Mouse (Mus musculus) liver, embryonic 15.5 days (tissue): Measurements from ENCODE around the gene Ecel1. TPM values are rescaled to one million over a fixed set of nuclear protein-coding genes. Genes with fewer than 3 reads are reported as not detected.

Source experiments
- ATAC-seq: fragments of 200-750 bp; cut with Nextera tagmentation; 2 replicates; pipeline ENCODE4 v1.8.0; 2017; ENCODE audit warnings: moderate number of reproducible peaks, mild to moderate bottlenecking, moderate library complexity; ENCODE audit not compliant: insufficient read depth
- H3K27ac ChIP-seq: fragments of 300-500 bp; sonication (generic); replicated peaks from 2 replicates; pipeline ENCODE4 v1.5.1; 2015; ENCODE audit warnings: mild to moderate bottlenecking, inconsistent platforms
- H3K27me3 ChIP-seq: fragments of 300-500 bp; sonication (generic); 2 replicates; pipeline ENCODE4 v1.6.1; 2015; ENCODE audit warnings: mild to moderate bottlenecking, inconsistent platforms
- H3K36me3 ChIP-seq: fragments of 300-500 bp; sonication (generic); replicated peaks from 2 replicates; pipeline ENCODE4 v1.6.1; 2015; ENCODE audit warnings: moderate library complexity, mild to moderate bottlenecking, inconsistent platforms
- H3K4me1 ChIP-seq: fragments of 300-500 bp; sonication (generic); replicated peaks from 2 replicates; pipeline ENCODE4 v1.6.1; 2015; ENCODE audit warnings: inconsistent platforms
- H3K4me2 ChIP-seq: fragments of 300-500 bp; sonication (generic); 2 replicates; pipeline ENCODE4 v1.6.1; 2015; ENCODE audit warnings: moderate library complexity, mild to moderate bottlenecking, inconsistent platforms
- H3K4me3 ChIP-seq: fragments of 300-500 bp; sonication (generic); replicated peaks from 2 replicates; pipeline ENCODE4 v1.5.1; 2015; ENCODE audit warnings: mild to moderate bottlenecking, inconsistent platforms
- H3K9ac ChIP-seq: fragments of 300-500 bp; sonication (generic); 2 replicates; pipeline ENCODE4 v1.6.1; 2015; ENCODE audit warnings: moderate library complexity, mild to moderate bottlenecking, inconsistent platforms
- H3K9me3 ChIP-seq: fragments of 300-500 bp; sonication (generic); replicated peaks from 2 replicates; pipeline ENCODE4 v1.6.1; 2016; ENCODE audit warnings: inconsistent platforms
- WGBS: fragments of 180-500 bp; shearing (Covaris S2); methylation state at CpG from one replicate; pipeline ENCODE4 v1.1.7; 2015; ENCODE audit warnings: mixed read lengths; ENCODE audit not compliant: insufficient replicate concordance; 5-methylcytosine and 5-hydroxymethylcytosine counted together
- polyA plus RNA-seq: library from polyadenylated mRNA; unstranded; fragments of >200 nt; fragmentation: Nextera tagmentation; extraction: Ambion mirVana; gene quantifications from 2 replicates; pipeline ENCODE4 v1.2.1, GENCODE M21; 2015

The Ecel1 gene
- 0.08 TPM in 1 of 2 replicates, not detected in the other for polyA plus RNA-seq

DNA sequence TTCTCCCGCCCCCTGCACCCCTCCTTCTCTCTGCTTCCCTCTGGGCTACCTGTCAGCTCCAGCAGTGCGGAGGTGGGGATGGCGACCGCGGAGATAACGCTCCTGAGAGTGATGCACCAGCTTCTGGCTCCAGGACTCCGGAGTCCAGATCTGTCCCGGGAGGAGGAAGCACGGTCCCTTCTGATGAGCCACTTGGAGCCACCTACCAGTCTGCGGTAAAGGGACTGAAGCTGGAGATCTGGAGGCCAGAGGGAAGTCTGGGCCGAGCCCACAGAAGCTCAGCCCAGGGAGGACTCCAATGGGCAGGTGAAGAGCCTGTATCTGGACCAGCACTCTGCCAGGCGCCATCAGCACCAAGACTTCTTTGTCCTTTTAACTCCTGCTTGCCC is at the start of gene Ecel1:
TSS of gene Ecel1 (minus strand) at position 323 of the 389 bp plus-strand sequence.
- Histone ChIP-seq H3K27ac (no peak within 1 kb of the TSS), H3K9me3 (no peaks in the 10 kb centered on the region), H3K27me3 (peaks cover 86% of the 10 kb centered on the region), H3K4me1 (no peaks in the 10 kb centered on the region; the same call in 1 of the 2 replicates), H3K9ac (no peak within 1 kb of the TSS), H3K4me3 (no peak within 1 kb of the TSS), H3K36me3 (no peaks in the 10 kb centered on the region), H3K4me2 (no peak within 1 kb of the TSS; the same call in 1 of the 2 replicates)
- 2% methylated on average over 11 of the region's 12 CpGs for WGBS
- no peak for ATAC-seq

DNA sequence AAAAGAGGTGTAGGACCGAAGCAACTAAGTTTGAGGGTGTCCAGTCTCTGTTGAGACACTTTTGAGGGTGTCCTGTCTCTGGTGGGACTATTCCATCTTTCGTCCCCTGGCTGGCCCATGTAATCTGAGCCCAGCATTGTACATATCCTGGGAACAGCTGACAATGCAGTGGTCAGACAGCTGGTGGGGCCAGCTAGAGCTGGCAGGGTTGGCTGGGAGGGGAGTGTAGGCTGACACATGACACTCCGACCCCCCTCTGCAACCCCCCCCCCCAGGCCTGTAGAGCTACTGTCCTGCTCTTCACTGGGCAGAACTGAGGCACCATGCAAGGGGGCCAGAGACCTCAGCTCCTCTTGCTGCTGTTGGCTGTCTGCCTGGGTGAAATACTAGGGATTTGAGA is 49.2 kb upstream of the Ecel1 start:
- WGBS = 36% methylated on average over 3 of the region's 3 CpGs
- Histone ChIP-seq H3K4me1 (no peaks in the 10 kb centered on the region; the same call in 1 of the 2 replicates), H3K36me3 (no peaks in the 10 kb centered on the region), H3K4me3 (no peak overlapping the region), H3K9me3 (no peaks in the 10 kb centered on the region), H3K27me3 (peaks cover 44% of the 10 kb centered on the region), H3K9ac (no peak overlapping the region), H3K4me2 (no peak overlapping the region), H3K27ac (no peak overlapping the region)
- no peak for ATAC-seq

DNA sequence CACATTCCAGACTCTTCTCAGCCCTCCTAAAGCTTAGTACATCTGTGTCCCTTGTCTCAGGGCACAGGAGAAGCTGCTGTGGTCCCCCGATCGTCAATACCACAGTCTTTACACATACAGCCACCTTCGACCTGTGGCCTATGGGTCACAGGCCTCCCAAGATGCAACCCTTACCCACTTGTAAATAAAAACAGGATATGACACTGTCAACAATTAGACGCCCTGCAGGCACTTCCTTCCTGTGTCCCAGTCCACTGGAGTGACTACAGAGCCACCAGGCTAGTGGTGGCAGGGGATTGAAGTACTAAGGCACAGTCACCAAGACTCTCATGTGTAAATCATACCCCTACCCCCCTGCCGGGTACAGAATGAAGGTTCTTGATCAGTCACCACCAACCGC is 48.7 kb upstream of the Ecel1 start:
- no peaks in the 10 kb centered on the region for H3K36me3 ChIP-seq
- H3K4me2 ChIP-seq = no peak overlapping the region
- no peaks in the 10 kb centered on the region; the same call in 1 of the 2 replicates for H3K4me1 ChIP-seq
- H3K27me3 ChIP-seq = peaks cover 44% of the 10 kb centered on the region
- 37% methylated on average over 6 of the region's 6 CpGs for WGBS
- H3K27ac ChIP-seq = no peak overlapping the region
- H3K9me3 ChIP-seq = no peaks in the 10 kb centered on the region
- no peak overlapping the region for H3K4me3 ChIP-seq
- ATAC-seq = no peak
- H3K9ac ChIP-seq = no peak overlapping the region

GRCm38 (mm10) chr1:87204465-87204864 is 48.1 kb upstream of the Ecel1 start, which contains the start of gene Chrng:
Gene Chrng, plus strand, starts transcription at chr1:87204657.
- 68% methylated on average over 7 of the region's 7 CpGs for WGBS
- no peak within 1 kb of the TSS for H3K4me2 ChIP-seq

DNA sequence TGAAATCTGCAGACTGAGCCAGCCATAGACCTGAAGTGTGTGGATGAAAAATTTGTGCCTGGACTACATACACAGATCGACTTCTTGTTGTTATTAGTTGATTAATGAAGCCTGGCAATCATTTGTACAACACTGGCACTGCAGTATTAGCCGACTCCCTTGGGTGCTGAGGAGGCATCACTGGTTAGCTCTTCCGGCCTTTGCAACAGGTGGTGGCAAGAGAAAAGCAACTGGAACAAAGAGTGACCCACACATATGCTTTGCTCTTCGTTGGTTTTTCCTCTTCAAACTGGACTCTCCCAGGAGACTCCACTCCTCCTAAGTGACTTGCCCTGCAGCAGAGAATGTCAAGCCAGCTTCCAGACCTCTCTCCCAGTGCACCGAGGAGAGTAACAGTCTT is 47.5 kb upstream of the Ecel1 start:
- no peak overlapping the region for H3K4me3 ChIP-seq
- no peaks in the 10 kb centered on the region; the same call in 1 of the 2 replicates for H3K4me1 ChIP-seq
- ATAC-seq = no peak
- no peak overlapping the region for H3K27ac ChIP-seq
- WGBS = 51% methylated on average over 5 of the region's 5 CpGs
- no peaks in the 10 kb centered on the region for H3K9me3 ChIP-seq
- no peaks in the 10 kb centered on the region for H3K36me3 ChIP-seq
- no peak overlapping the region for H3K9ac ChIP-seq
- H3K4me2 ChIP-seq = no peak overlapping the region
- H3K27me3 ChIP-seq = peaks cover 39% of the 10 kb centered on the region

More at GRCm38 (mm10) chr1:87204465-87204864, 48.1 kb upstream of the Ecel1 start, which contains the start of gene Chrng:
- no peaks in the 10 kb centered on the region; the same call in 1 of the 2 replicates for H3K4me1 ChIP-seq
- H3K27ac ChIP-seq = no peak within 1 kb of the TSS
- no peak within 1 kb of the TSS for H3K4me3 ChIP-seq
- peaks cover 44% of the 10 kb centered on the region for H3K27me3 ChIP-seq
- no peaks in the 10 kb centered on the region for H3K36me3 ChIP-seq
- H3K9ac ChIP-seq = no peak within 1 kb of the TSS
- no peak for ATAC-seq
- H3K9me3 ChIP-seq = no peaks in the 10 kb centered on the region

DNA sequence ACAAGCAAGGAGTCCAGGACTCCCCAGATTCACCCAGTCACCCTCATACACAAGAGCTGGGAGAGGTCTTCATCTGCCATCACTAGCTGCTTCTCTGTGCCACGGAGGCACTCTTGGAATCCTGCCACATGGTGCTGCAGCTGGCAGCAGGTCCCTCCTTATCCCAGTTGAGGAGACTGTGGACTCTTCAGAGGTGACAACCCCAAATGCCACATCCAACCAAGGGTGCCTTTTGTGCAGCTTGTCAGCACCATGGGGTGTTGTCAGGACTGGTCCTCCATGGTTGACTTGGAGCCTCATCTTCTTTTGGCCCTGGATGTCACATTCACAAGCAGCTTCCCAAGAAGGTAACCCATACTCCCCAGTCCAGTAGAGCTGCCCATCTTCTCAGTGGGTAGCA is 45.5 kb upstream of the Ecel1 start:
- no peak for ATAC-seq
- Histone ChIP-seq H3K27me3 (peaks cover 20% of the 10 kb centered on the region), H3K4me3 (no peak overlapping the region)

GRCm38 (mm10) chr1:87200811-87201210 is 44.5 kb upstream of the Ecel1 start:
- Histone ChIP-seq H3K4me1 (no peaks in the 10 kb centered on the region; the same call in 1 of the 2 replicates), H3K27ac (no peak overlapping the region), H3K9me3 (no peaks in the 10 kb centered on the region), H3K27me3 (peaks cover 10% of the 10 kb centered on the region), H3K36me3 (no peaks in the 10 kb centered on the region), H3K4me3 (no peak overlapping the region), H3K4me2 (no peak overlapping the region), H3K9ac (no peak overlapping the region)
- 43% methylated on average over 2 of the region's 2 CpGs for WGBS
- no peak for ATAC-seq

More for the DNA sequence above, 45.5 kb upstream of the Ecel1 start:
- no peak overlapping the region for H3K27ac ChIP-seq
- no peak overlapping the region for H3K9ac ChIP-seq
- WGBS = 33% methylated on average over 1 of the region's 1 CpGs
- H3K9me3 ChIP-seq = no peaks in the 10 kb centered on the region
- H3K36me3 ChIP-seq = no peaks in the 10 kb centered on the region
- no peaks in the 10 kb centered on the region; the same call in 1 of the 2 replicates for H3K4me1 ChIP-seq
- no peak overlapping the region for H3K4me2 ChIP-seq

DNA sequence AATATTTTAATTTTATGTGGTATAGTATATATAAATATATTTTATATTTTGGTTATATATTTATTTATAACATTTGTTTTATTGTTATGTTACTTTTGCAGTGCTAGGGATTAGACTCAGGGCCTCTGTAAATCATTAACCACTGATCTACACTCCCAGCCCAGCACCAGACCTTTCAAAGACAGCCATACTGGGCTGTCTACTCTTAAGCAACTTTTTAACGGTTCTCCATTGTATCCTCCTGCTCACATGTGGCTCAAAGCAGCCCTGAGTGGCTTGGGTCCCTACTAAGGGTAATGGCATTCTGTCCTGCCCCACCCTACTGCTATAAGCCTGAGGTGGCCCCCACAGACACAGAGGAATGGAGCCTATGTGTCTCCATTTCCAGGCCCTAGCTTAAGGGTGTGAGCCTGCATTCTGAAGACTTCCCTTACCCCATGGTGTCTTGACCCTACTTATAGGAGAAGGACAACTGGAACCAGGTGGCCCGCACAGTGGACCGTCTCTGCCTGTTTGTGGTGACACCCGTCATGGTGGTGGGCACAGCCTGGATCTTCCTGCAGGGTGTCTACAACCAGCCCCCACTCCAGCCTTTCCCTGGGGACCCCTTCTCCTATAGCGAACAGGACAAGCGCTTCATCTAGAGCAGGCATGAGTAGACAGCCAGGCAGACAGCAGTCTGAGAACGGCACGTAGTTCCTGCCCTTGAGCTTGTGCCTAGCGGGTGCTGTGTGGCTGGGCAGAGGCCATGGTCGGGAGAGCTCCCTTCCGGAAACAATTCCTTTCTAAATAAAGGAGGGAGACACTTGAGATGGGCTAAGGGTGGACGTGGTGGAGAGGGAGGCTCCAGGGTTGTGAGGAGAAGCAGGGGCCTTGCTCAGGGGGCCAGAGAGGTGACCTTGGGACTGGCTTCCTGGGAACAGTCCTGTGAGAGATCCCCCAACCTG is 42.1 kb upstream of the Ecel1 start:
- Histone ChIP-seq H3K36me3 (no peaks in the 10 kb centered on the region), H3K4me1 (no peaks in the 10 kb centered on the region), H3K27me3 (no peaks in the 10 kb centered on the region), H3K27ac (no peak overlapping the region), H3K4me3 (no peak overlapping the region), H3K9me3 (no peaks in the 10 kb centered on the region), H3K4me2 (no peak overlapping the region), H3K9ac (no peak overlapping the region)
- ATAC-seq = peak; percentile 25; the same call in 1 of the 2 replicates
- WGBS = 60% methylated on average over 12 of the region's 12 CpGs

- Histone ChIP-seq H3K36me3 (no peaks in the 10 kb centered on the region), H3K27ac (no peak overlapping the region), H3K4me1 (no peaks in the 10 kb centered on the region), H3K4me2 (no peak overlapping the region), H3K27me3 (no peaks in the 10 kb centered on the region), H3K9ac (no peak overlapping the region), H3K4me3 (no peak overlapping the region), H3K9me3 (no peaks in the 10 kb centered on the region)
- WGBS = 64% methylated on average over 9 of the region's 9 CpGs
- no peak for ATAC-seq
Measured at GRCm38 (mm10) chr1:87197296-87197695, 41.0 kb upstream of the Ecel1 start.

GRCm38 (mm10) chr1:87190429-87190828 is 34.1 kb upstream of the Ecel1 start, which contains the start of gene Chrnd:
Gene Chrnd, plus strand, starts transcription at chr1:87190607.
- no peak for ATAC-seq
- H3K36me3 ChIP-seq = no peaks in the 10 kb centered on the region
- H3K27ac ChIP-seq = no peak within 1 kb of the TSS
- H3K4me1 ChIP-seq = 0 out of 2 replicates have a peak, but pooled peaks cover 3% of the 10 kb centered on the region
- no peak within 1 kb of the TSS for H3K4me2 ChIP-seq
- no peak within 1 kb of the TSS for H3K9ac ChIP-seq
- H3K4me3 ChIP-seq = no peak within 1 kb of the TSS
- no peaks in the 10 kb centered on the region for H3K9me3 ChIP-seq
- H3K27me3 ChIP-seq = peaks cover 43% of the 10 kb centered on the region
- WGBS = 32% methylated on average over 4 of the region's 4 CpGs

DNA sequence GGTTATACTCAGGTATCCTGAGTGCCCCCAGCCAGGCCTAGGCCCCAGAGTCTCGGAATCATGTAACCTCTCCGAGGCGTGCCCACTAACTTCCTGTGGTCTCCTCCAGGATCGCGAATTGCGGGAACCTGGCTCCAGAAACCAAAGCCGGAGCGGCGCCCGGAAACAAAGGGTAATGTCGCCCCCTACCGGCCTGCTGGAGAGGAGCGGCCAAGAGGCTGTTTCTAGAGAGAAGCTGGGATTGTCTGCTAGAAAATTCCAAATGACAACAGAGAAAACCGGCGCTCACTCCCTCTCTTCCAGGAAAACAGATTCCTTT is 30.7 kb upstream of the Ecel1 start:
- H3K36me3 ChIP-seq = no peaks in the 10 kb centered on the region
- peak overlapping the region; percentile 67 for H3K4me2 ChIP-seq
- peaks cover 77% of the 10 kb centered on the region for H3K27me3 ChIP-seq
- H3K9me3 ChIP-seq = no peaks in the 10 kb centered on the region
- ATAC-seq = no peak
- H3K9ac ChIP-seq = no peak overlapping the region
- H3K4me3 ChIP-seq = peak overlapping the region; percentile 44
- H3K4me1 ChIP-seq = peaks cover 6% of the 10 kb centered on the region; the same call in 1 of the 2 replicates
- no peak overlapping the region for H3K27ac ChIP-seq
- under 1% methylated on average over 15 of the region's 15 CpGs for WGBS
